Mouse (Mus musculus) left cerebral cortex, adult 8-10 months (tissue): ENCODE measurements around the gene Zfp536. TPM values are rescaled to one million over a fixed set of nuclear protein-coding genes. Genes with fewer than 3 reads are reported as not detected.

Experiments used
- DNase-seq, 2 experiments: peaks; one replicate each; pipeline ENCODE4 v3.0.0; 2022; ENCODE audit warnings: low spot score in 2 of 2
- total RNA-seq, 4 experiments: library from RNA; stranded (reverse); gene quantifications; 2 replicates each; pipeline ENCODE4 v1.2.4; 2022

Gene Zfp536
- 10 to 100 TPM; 39.6 to 46.8 (median 42.0) TPM for total RNA-seq

DNA sequence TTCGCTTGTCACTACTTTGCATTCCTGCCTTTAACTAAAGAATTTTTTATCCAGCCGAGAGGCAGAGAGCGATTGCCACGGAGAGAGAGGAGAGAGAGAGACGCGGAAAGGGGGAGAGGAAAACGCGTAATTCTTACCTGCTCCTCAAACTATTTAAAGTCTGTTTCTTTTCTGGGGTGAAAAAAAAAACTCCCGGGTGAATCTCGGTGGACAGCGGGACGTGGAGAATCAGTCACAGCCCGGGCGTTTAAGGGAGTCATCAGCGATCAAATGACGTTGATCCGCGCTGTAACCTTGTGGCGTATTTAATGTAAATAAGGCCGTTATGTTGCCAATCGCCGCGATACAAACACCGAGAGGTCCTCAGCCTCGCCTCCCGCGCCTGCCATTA, at the start of gene Zfp536:
Zfp536 (minus strand) TSS at position 330 of the 391 bp plus-strand sequence.
- DNase-seq = no peak

DNA sequence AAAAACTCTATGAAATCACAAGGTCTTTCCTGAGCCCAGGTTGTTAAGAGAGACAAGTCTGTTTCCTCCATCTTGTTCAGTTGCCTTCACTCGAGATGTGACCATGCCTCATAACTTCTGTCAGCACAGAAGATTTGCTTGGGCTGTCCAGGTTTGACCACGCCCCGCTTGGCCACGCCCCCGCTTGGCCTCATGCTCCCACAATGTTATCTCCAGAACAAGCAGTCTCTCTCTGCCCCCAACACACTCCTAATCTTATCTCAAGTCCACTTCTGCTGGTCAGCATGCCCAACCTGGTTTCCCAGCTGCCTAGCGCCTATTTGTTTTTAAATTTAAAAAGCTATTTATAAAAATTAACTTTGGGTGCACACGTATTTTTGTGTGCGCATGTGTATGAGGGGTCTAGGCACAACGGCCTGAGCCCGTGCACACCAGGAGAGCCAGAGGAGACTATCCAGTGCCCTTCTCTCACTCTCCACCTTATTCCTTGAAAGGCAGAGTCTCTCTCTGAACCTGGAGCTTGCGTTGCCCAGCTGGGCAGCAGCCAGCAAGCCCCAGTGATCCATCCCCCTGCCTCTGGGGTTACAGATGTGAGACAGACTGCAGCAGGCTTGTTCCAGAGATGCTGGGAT, 47.3 kb upstream of the Zfp536 start:
- no peak for DNase-seq

DNA sequence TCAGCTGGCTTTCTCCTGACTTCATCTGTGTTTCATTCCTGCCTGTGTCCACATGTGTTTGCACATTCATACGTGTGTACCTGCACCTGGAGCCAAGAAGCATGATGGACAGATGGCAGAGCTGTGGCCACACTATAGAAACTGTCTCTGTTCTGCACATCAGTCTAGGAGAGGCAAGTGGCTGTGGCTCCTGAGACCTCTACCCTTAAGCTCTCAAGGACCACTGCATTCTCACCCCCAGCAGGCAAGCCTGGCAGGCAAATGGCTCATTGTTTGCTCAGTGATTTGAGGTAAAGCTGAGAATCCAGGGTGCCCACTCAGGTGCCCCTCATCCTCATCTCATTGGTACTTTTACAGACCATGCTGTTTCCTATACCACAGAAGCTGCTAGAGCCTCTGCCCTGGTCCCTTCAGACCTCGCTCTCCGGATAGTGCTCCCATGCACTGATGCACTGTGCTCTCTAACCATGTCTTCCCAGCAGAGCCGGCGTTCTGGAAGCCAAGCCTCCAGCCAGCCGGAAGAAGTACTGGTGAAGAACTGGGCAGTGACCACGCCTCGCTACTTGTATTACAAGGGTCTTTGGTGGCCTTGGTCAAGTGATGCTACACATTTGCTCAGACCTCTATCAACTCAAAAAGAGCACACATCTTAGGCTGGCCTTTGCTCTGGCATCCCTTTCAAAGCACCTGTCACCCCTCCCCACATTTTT, 45.3 kb upstream of the Zfp536 start:
- DNase-seq = no peak

DNA sequence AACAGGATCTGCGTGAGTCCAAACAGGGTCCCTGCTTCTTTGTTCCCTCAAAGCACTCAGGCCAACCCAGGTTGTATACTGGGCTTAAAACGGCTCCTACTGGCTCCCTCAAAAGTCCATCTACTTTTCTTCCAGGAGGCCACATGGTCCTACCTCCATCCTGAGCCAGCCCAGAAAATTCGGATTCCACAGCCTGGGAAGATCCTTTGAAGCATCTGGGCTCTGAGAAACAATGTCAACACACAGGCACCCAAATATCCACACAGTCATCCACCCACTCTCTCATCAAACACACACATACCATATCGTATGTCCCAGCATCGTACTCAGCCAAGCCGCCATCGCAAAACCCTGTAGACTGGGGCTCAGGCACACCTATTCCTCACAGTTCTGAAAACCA, 43.5 kb upstream of the Zfp536 start:
- no peak for DNase-seq

DNA sequence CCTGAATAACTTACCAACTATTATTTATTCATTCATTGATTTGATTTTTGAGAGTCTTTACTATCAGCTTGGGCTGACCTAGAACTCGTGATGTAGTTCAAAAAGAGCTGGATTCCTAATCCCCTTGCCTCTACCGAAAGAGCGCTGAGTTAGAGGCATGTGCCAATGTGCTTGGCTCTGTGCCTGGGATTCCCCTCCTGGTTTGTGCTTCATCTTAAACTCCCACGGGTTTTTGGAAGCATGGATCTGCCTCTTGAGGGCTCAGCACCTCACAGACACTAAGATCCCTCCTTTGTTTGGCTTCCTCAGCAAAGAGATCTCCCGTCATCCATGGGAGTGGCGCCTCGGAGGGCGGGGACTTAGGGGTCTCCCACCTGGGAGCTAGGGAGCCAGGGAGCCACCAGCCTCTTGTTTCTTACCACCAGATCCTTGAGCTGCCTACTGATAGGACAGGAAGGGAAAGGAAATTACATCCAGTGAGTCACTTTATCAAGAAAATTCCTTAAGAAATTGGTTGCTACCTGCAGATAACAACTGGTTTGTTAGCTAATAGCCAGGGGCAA, 41.5 kb upstream of the Zfp536 start:
- no peak for DNase-seq

DNA sequence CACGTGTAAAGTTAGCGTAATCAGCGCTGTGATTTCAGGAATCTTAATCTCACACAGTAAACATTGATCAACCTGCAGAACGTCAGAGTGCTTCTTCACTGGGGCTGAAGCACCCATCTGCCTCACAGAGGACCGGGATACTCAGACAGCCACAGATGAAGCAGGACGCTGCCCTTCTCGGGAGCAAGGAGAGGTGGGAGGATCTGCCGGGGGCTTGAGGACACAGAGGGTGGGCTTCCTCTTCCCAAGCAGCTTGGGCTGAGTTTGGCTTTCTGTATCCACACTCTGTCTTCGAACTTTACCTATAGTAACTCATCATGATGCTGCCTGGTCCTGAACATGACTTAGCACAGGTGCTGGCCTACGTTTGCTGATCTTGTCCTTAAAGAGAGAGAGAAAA, 40.2 kb upstream of the Zfp536 start:
- DNase-seq = no peak

DNA sequence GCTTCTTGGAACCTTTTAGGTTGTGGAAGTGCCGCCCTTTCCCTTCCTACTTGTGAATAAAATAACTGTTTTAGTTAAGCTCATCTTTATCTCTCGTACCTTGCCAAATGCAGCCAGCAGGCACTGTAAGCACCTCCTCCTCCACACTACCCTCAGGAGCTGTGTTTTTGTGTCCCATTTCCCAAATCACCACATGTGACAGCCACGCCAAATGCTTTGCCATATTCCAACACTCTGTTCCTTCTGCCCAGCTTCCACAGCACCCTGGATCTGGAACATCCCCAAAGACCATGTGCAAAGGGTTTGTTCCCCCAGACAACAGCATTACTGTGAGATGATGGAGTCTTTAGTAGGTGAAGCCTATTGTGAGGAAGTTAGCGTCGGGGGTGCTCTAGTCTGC, 36.5 kb upstream of the Zfp536 start:
- no peak for DNase-seq

DNA sequence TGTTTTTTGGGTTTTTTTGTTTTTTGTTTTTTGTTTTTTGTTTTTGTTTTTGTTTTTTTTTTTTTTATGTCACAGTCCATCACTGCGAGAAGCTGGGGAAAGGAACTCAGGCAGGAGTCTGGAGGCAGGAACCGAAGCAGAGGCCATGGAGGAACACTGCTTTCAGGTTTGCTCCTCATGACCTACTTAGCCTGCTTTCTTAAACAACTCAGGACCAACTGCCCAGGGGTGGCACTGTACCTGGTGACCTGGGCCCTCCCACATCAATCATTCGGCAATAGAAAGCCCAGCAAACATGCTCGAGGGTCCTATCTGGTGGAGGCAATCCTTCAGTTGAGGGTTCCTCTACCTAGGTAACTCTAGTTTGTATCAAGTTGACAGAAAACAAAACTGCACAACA, 35.6 kb upstream of the Zfp536 start:
- no peak for DNase-seq

DNA sequence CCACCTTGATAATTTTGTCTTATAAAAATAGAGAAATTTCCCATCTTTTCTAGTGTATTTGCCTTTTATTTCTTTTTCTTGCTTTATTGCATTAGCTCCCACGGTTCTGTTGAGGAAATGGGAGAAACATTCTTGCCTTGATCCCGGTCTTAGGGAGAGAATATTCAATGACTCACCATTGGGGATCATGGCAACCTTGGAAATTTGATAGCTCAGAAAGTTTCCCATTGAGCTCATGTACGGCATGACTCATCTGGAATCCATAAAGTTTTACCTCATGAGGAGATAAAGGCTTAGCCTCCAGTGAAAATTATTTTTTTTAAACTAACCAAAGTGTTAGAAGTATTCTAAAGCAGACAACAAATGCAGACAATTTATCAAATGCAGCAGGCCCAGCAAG, 27.7 kb upstream of the Zfp536 start:
- DNase-seq = no peak

DNA sequence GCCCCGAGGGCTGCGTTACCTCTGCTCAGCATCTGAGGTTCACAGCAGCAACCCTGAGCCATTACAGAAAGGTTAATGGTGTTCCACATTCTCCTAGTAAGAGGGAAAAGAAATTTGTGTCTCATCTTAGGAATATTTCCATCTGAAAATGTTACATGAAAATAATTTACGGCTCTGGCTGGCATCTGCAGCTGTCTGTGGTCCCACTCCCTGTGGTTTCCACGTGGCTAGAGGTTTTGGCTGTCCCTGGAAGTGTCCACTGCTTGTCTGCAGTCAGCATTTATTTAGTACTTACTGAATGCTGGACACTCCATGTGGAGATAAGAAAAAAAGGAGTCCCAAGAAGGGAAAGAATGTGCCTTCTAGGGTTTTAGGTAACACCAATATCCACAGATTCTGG, 15.3 kb upstream of the Zfp536 start:
- DNase-seq = no peak

DNA sequence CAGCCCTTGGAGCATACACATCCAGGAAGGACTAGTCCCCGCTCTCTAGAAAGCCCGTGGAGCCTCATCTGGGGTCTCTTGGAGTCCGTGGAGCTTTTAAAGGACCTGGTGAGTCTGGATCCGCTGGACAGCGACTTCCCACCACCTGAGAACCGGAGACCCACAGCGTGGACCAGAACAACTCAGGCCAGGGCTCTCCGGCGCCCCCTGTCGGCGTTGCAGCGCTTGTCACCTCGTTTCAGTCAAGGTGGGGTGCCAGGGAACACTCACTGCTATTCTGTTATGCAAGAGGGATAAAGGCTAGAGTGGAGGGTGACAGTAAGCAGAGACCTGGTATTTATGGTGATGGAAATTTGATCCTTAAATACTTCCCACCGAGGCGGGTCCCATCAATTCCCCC, 2.1 kb upstream of the Zfp536 start:
- no peak for DNase-seq

DNA sequence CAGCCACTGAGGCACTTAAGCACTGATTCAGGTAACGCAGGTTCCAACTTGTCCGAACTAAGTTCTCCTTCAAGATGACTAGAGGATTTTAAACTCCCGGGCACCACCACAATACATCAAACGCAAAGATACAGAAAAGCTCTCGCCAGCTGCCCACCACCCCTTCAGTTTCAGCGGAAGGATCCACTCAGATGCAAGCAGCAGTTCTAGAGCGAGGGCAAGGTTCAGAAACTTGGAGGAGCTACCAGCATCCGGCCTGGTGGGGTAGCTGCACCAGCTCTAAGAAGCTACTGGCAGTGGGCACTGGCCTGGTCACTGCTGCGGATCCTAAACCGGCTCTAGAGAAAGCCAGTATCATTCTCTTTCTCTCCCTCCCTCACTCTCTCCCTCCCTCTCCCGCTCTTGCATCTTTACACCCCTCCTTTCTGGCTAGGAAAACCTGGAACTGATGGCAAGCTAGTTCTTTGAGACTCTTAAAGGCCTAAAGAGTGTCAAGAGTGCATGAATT, 1.1 kb upstream of the Zfp536 start:
- no peak for DNase-seq

DNA sequence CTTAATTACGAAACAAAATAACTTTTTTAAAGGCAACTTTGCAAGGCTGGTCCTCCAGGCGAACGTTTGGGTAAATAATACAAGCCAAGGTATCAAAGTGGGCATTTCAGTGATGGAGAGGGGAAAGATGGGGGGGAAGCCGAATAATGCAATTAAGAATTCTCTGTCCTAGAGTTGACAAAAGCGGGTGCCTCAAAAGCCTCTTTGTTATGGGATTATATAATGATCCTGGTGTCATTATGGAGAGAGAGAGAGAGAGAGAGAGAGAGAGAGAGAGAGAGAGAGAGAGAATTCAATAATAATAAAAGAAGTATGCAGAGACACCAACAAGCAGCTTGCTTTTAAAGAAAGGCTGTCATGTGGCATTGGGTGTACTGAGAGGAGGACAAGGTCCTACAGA, 465 bp upstream of the Zfp536 start:
- DNase-seq = no peak

DNA sequence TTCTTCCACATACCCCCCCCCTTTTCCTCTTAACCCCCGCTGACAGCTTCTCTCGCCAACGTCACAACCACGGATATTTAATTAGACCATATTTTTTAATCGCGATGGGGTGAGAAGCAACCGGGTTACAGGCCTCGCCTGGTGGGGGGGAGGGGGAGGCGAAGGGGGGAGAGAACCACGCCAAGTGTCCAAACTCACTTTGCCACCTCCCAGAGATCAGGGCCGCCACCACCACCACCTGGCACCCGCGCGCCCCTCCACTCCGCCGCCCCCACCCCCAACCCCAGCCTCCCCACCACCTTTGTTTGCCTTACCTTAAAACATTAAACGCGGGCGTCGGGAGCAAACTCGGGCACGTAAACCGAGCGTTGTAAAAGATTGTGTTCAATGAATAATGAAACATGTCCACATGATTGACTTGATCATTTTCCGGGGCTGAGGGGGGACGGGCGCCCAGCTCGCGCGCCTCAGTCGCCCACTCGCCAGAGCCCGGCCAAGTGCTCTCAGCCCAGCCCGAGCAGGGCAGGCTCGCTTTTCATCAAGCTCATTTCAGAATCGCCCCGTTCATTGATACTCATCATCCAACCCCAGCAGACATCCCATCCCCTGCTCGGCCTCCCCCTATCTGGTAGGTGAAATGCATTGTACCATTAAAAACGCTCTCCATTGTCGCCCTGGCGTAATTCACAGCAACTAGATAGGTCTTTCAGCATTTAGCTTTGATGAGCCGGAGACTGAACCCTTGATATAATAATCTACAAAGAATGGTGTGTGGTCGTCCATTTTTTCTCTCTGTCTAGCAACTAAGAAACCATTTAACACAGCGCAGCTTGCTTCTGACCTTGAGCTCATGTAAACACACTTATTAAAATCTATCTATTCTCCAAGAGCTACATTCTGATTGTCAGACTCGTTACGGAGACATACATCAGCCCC, 797 bp downstream of the Zfp536 start:
- peak in 1 of 2 experiments; percentile 39 for DNase-seq

DNA sequence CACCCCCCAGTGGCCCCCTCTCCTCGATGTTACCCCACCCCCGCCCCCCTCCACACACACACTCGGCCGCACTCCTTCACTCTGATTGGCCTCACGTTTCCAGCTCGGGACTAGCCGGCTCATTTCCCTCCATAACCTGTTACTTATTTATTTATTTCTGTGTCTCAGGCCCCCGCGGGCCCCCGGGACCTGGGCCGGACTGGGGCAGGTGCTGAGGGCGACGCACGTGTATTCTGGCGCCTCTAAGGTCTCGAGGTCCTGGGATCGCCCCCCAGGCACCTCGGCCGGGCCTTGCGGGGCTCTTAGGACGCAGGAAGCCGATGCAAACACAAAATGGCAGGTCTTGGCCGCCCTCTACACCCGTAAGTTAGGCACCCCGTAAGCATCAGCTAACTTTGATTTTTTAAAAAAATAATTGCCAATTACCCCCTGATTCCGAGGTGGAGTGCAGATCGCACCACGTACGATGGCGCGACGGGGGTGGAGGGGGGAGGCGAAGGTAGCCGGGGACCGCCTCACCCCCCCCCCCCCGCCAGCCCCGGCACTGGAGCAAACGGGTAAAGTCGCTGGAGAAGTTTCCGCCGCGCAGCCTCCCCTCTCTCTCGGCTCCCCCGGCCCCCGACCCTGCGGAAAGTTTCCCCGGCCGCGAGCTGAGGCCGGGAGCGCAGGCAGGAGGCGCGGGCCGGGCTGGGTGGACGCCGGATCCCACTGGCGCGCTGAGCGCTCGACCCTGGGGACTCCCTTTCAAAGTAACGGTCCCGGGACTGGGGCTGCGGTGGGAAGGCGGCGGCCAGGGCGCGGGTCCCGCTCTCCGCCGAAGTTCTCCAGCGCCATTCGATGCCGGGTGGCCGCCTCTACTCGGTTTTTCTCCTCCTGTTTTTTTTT, 1.7 kb downstream of the Zfp536 start:
- no peak for DNase-seq

DNA sequence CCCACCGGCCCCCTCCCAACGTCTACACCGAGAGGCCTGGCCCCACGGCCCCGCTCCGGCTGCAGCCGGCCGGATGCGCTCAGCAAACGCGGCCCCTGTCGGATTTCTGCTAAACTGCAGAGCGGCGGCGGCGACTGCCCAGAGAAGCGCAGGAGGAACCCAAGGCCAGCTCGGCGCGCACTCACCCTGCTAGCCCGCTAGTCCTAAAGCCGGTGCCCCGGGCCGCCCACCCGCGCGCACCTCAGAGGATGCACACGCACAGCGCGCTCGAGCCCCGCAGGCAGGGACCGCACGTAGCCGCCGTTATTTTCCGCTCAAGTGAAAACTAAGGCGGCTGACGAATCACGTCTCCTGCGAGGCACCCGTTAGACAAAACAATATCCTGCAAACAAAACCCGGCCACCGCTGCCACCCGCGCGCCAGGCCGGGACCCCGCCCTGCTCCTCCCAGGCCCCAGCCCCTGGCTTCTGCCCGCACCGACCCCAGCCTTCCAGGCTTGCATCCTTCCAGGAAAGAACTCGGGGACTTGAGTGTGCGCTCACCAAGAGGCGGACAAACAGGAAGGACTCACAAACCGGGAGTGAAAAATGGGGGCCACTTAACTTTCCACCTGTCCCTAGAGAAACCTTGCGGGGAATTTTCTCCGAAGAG, 2.9 kb downstream of the Zfp536 start:
- DNase-seq = peak; percentile 47 to 64

DNA sequence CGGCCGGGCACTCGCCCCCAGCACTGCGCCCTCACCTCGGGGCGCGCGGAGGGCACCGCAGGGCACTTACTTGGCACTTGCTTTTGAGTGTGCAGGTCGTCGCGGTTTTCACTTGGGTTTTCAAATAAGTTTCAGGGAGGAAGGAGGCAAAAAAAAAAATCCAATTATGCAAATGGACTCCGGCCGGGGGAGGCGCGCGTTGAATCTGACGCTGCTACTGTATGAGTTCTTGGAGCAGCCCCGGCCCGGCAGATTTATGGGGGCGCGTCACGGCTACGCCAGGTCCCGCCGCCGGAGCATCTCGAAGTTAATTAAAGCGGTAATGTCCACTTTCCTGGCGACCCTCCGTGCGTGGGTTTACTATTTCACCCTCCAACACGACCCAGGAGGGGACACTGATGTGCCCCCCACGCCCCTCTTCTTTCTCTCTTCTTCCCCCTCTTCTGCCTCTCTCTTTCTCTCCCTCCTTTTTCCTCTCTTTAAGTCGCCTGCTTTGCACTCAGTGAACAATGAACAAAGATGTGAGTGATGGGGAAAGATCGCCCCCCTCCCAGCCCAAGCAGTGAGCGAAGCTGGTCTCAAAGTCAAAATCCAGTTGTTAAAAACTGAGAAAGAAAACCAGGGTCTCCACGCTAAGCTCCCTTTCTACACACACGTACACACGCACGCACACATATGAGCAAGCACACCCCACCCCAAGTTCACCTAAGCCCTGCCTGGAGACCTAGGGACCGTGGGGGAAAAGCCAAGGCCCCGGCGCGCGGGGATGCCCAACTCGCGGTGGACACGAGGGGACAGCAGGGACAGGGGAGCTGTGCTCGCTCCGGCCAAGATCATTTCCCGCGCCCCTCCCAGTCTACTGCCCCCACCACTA, 3.7 kb downstream of the Zfp536 start:
- no peak for DNase-seq

DNA sequence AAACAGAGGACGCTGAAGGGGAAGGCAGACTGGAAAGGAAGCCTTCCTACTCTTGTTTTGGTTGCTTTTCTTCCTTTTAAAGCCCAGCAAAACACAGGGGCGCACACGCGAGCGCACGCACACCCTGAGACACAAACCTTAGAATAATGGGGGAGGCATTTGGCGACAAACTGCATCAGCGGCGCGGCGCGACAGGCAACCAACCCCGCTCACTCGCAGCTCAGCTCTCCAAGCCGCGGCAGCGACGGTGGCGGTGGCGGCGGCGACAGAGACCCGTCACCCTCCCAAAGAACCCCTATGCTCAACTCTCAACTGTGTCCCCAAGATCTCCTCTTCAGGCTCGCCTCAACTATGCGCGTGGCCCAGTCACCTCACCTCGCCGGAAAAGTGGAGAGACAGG, 4.4 kb downstream of the Zfp536 start:
- no peak for DNase-seq

DNA sequence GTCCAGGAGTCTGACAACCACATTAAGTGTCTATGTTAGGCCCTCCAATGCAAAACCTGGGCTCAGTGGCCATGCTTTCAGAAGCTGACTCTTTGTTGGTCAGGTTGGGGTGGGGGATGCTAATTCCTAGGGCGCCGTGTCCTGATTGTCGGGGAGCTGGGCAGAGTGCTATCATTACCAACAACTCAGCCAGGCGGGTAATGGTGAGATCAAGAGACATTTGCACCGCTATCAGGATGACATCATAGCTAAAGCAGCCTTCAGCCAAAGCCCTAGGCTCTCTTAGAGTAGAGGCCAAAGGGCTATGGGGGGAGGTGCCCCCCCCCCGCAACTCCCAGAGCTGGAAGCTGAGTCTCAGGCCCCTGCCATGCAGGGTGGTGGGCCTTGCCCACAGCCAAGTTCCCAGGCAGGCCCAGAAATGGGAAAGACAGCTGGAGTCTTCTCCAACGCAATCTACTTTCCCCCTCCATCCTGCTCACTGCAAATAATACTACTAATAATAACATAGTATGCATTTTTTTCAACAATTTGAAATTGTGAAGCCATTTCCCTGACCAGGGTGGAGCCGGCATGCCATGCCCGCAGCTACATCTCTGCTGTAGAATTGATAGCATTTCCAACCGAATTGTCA, 5.0 kb downstream of the Zfp536 start:
- DNase-seq = no peak
